ENCODE assay signal across 32 mouse cellular contexts in genomic region chr19:48244036-48244435, GRCm38 (mm10). TPM values are rescaled to one million over a fixed set of nuclear protein-coding genes. Genes with fewer than 3 reads are reported as not detected.
"Had no signal": no experiment of that assay in that cellular context is flagged by ENCODE, and none has a peak within 500 bp of the region (broad histone marks: within the 10 kb centered on the region; RNA-seq: fewer than 3 reads in every experiment).

No protein-coding gene starts in this region.

- H3K9me3 ChIP-seq: embryonic facial prominence, embryonic 10.5 days; embryonic facial prominence, embryonic 12.5 days; embryonic facial prominence, embryonic 13.5 days; embryonic facial prominence, embryonic 15.5 days; forebrain, embryonic 10.5 days; forebrain, embryonic 12.5 days; forebrain, embryonic 13.5 days; forebrain, embryonic 15.5 days had no signal

- DNase-seq: cerebellum, adult 2 months; cerebellum, adult 8-10 months; cerebellum, adult 9-10 months; cerebellum, adult 9-11 months; cerebellum, postnatal 10 days; cerebellum, postnatal 14 days; cerebellum, postnatal 25 days; cerebellum, postnatal 36 days; embryo, embryonic 11 days; forebrain, postnatal 0 days; gastrocnemius, adult 2 months; gastrocnemius, postnatal 10 days; gastrocnemius, postnatal 14 days; gastrocnemius, postnatal 25 days; gastrocnemius, postnatal 36 days; heart, adult 18-20 months; heart, adult 2 months had no signal

- H3K4me3 ChIP-seq: embryonic facial prominence, embryonic 10.5 days; embryonic facial prominence, embryonic 12.5 days; embryonic facial prominence, embryonic 13.5 days; embryonic facial prominence, embryonic 15.5 days; erythroblast, embryonic 14.5 days; forebrain, embryonic 10.5 days; forebrain, embryonic 12.5 days; forebrain, embryonic 13.5 days; forebrain, embryonic 15.5 days; gastrocnemius, adult 2 months; heart, adult 2 months had no signal

- ATAC-seq: forebrain, embryonic 13.5 days; forebrain, embryonic 14.5 days; forebrain, embryonic 15.5 days; forebrain, embryonic 16.5 days; forebrain, postnatal 0 days had no signal

- H3K4me2 ChIP-seq: embryonic facial prominence, embryonic 12.5 days; embryonic facial prominence, embryonic 13.5 days; embryonic facial prominence, embryonic 15.5 days; forebrain, embryonic 12.5 days; forebrain, embryonic 13.5 days; forebrain, embryonic 15.5 days had no signal

- H3K4me1 ChIP-seq: embryonic facial prominence, embryonic 12.5 days; embryonic facial prominence, embryonic 13.5 days; embryonic facial prominence, embryonic 15.5 days had no signal

- H3K9ac ChIP-seq: embryonic facial prominence, embryonic 12.5 days; embryonic facial prominence, embryonic 13.5 days; embryonic facial prominence, embryonic 15.5 days; forebrain, embryonic 12.5 days; forebrain, embryonic 13.5 days; forebrain, embryonic 15.5 days; forebrain, postnatal 0 days had no signal

- H3K27me3 ChIP-seq: embryonic facial prominence, embryonic 12.5 days; embryonic facial prominence, embryonic 13.5 days; embryonic facial prominence, embryonic 15.5 days; forebrain, embryonic 15.5 days had no signal

- H3K27ac ChIP-seq: embryonic facial prominence, embryonic 10.5 days; embryonic facial prominence, embryonic 12.5 days; embryonic facial prominence, embryonic 13.5 days; embryonic facial prominence, embryonic 15.5 days; forebrain, embryonic 10.5 days; forebrain, embryonic 12.5 days; forebrain, embryonic 13.5 days; forebrain, embryonic 15.5 days; gastrocnemius, adult 2 months; heart, adult 2 months had no signal

- H3K36me3 ChIP-seq: embryonic facial prominence, embryonic 10.5 days; embryonic facial prominence, embryonic 12.5 days; embryonic facial prominence, embryonic 13.5 days; embryonic facial prominence, embryonic 15.5 days; forebrain, embryonic 10.5 days; forebrain, embryonic 12.5 days; forebrain, embryonic 15.5 days had no signal

RNA-seq across cellular contexts. Expression of gene Sorcs3, which starts 38.2 kb away (rescaled TPM):
- total RNA-seq: common myeloid progenitor, adult 5-6 weeks; gastrocnemius, adult 18-20 months; gastrocnemius, adult 2 months; gastrocnemius, adult 8-10 months; gastrocnemius, postnatal 14 days; gastrocnemius, postnatal 25 days; gastrocnemius, postnatal 36 days; heart, adult 18-20 months; heart, adult 2 months; heart, adult 8-10 months had no signal
- polyA plus RNA-seq: erythroblast, embryonic 14.5 days; heart, adult 2 months had no signal
